Mouse (Mus musculus): ENCODE measurements around the gene Fam47e. TPM values are rescaled to one million over a fixed set of nuclear protein-coding genes. Genes with fewer than 3 reads are reported as not detected.

The Fam47e gene
- polyA plus RNA-seq, 1 experiment from 2014 or later = not detected

- Histone ChIP-seq H3K4me3 (replicated peaks) (no peak overlapping the region), H3K9ac (no peak overlapping the region), H3K27ac (no peak overlapping the region), H3K36me3 (no peaks in the 10 kb centered on the region), H3K4me2 (no peak overlapping the region), H3K27me3 (0 out of 2 replicates have a peak, but pooled peaks cover 4% of the 10 kb centered on the region), H3K4me1 (peaks cover 25% of the 10 kb centered on the region; the same call in 1 of the 2 replicates), H3K9me3 (replicated peaks) (no peaks in the 10 kb centered on the region)
- WGBS = 84% methylated on average over 5 of the region's 5 CpGs
- ATAC-seq (replicated peaks; ENCODE audit: low FRiP score) = no peak
These were observed 52.8 kb downstream of the Fam47e start for GRCm38 (mm10) chr5:92607492-92608229.

- no peaks in the 10 kb centered on the region for H3K9me3 ChIP-seq (replicated peaks)
- ATAC-seq (replicated peaks; ENCODE audit: low FRiP score) = 0 out of 2 replicates have a peak, but pooled peaks have one; percentile 60
- no peak overlapping the region for H3K4me2 ChIP-seq
- no peak overlapping the region for H3K4me3 ChIP-seq (replicated peaks)
- H3K27me3 ChIP-seq = no peaks in the 10 kb centered on the region
- no peaks in the 10 kb centered on the region for H3K4me1 ChIP-seq
- H3K9ac ChIP-seq = no peak overlapping the region
- H3K27ac ChIP-seq = no peak overlapping the region
- H3K36me3 ChIP-seq = no peaks in the 10 kb centered on the region
- WGBS = 81% methylated on average over 4 of the region's 4 CpGs
These were observed 57.9 kb downstream of the Fam47e start for GRCm38 (mm10) chr5:92612756-92613155.

- Histone ChIP-seq H3K9me3 (replicated peaks) (no peaks in the 10 kb centered on the region), H3K4me3 (replicated peaks) (no peak overlapping the region), H3K4me2 (no peak overlapping the region), H3K4me1 (no peaks in the 10 kb centered on the region), H3K9ac (no peak overlapping the region), H3K27ac (no peak overlapping the region), H3K36me3 (no peaks in the 10 kb centered on the region), H3K27me3 (no peaks in the 10 kb centered on the region)
- no peak for ATAC-seq (replicated peaks; ENCODE audit: low FRiP score)
- WGBS = 69% methylated on average over 5 of the region's 5 CpGs
These were observed 67.0 kb downstream of the Fam47e start for GRCm38 (mm10) chr5:92621883-92622282.

GRCm38 (mm10) chr5:92627896-92628295 lies 73.0 kb downstream of the Fam47e start:
- no peaks in the 10 kb centered on the region for H3K9me3 ChIP-seq (replicated peaks)
- no peak overlapping the region for H3K9ac ChIP-seq
- H3K27me3 ChIP-seq = no peaks in the 10 kb centered on the region
- 83% methylated on average over 7 of the region's 7 CpGs for WGBS
- H3K4me1 ChIP-seq = no peaks in the 10 kb centered on the region
- ATAC-seq (replicated peaks; ENCODE audit: low FRiP score) = no peak
- no peak overlapping the region for H3K4me2 ChIP-seq
- H3K36me3 ChIP-seq = no peaks in the 10 kb centered on the region
- no peak overlapping the region for H3K27ac ChIP-seq
- no peak overlapping the region for H3K4me3 ChIP-seq (replicated peaks)

- ATAC-seq (replicated peaks; ENCODE audit: low FRiP score) = no peak
- H3K4me2 ChIP-seq = no peak overlapping the region
- WGBS = 71% methylated on average over 4 of the region's 4 CpGs
- no peak overlapping the region for H3K9ac ChIP-seq
- H3K4me3 ChIP-seq (replicated peaks) = no peak overlapping the region
- H3K9me3 ChIP-seq (replicated peaks) = no peaks in the 10 kb centered on the region
- no peaks in the 10 kb centered on the region for H3K36me3 ChIP-seq
- H3K4me1 ChIP-seq = no peaks in the 10 kb centered on the region
- H3K27me3 ChIP-seq = no peaks in the 10 kb centered on the region
- no peak overlapping the region for H3K27ac ChIP-seq
These were observed 78.7 kb downstream of the Fam47e start for GRCm38 (mm10) chr5:92633526-92633925.

GRCm38 (mm10) chr5:92634916-92635315 lies 80.0 kb downstream of the Fam47e start:
- Histone ChIP-seq H3K27ac (no peak overlapping the region), H3K4me2 (no peak overlapping the region), H3K36me3 (no peaks in the 10 kb centered on the region), H3K4me3 (replicated peaks) (no peak overlapping the region), H3K27me3 (no peaks in the 10 kb centered on the region), H3K9ac (no peak overlapping the region), H3K4me1 (no peaks in the 10 kb centered on the region), H3K9me3 (replicated peaks) (no peaks in the 10 kb centered on the region)
- no peak for ATAC-seq (replicated peaks; ENCODE audit: low FRiP score)
- 73% methylated on average over 3 of the region's 3 CpGs for WGBS

- no peaks in the 10 kb centered on the region for H3K4me1 ChIP-seq
- no peaks in the 10 kb centered on the region for H3K27me3 ChIP-seq
- no peaks in the 10 kb centered on the region for H3K9me3 ChIP-seq (replicated peaks)
- 73% methylated on average over 5 of the region's 5 CpGs for WGBS
- ATAC-seq (replicated peaks; ENCODE audit: low FRiP score) = no peak
- H3K9ac ChIP-seq = no peak overlapping the region
- no peaks in the 10 kb centered on the region for H3K36me3 ChIP-seq
- H3K4me3 ChIP-seq (replicated peaks) = no peak overlapping the region
- H3K27ac ChIP-seq = no peak overlapping the region
- H3K4me2 ChIP-seq = no peak overlapping the region
These were observed 81.0 kb downstream of the Fam47e start for GRCm38 (mm10) chr5:92635891-92636290.

GRCm38 (mm10) chr5:92640861-92641260 lies 86.0 kb downstream of the Fam47e start:
- ATAC-seq (replicated peaks; ENCODE audit: low FRiP score) = no peak
- Histone ChIP-seq H3K4me3 (replicated peaks) (no peak overlapping the region), H3K27me3 (no peaks in the 10 kb centered on the region), H3K9me3 (replicated peaks) (no peaks in the 10 kb centered on the region), H3K9ac (no peak overlapping the region), H3K4me1 (no peaks in the 10 kb centered on the region), H3K4me2 (no peak overlapping the region), H3K36me3 (no peaks in the 10 kb centered on the region), H3K27ac (no peak overlapping the region)
- 87% methylated on average over 3 of the region's 3 CpGs for WGBS

Other genes starting within 250 kb of the Fam47e start
- gene Sdad1, start 244.6 kb upstream of the Fam47e start, polyA plus RNA-seq (2015; fragmentation: Nextera tagmentation; extraction: Ambion mirVana) = 45.7 and 47.9 TPM in 2 replicates
- not detected in 2 replicates for gene Cxcl9, start 227.0 kb upstream of the Fam47e start, polyA plus RNA-seq (2015; fragmentation: Nextera tagmentation; extraction: Ambion mirVana)
- gene Art3, start 223.2 kb upstream of the Fam47e start, polyA plus RNA-seq (2015; fragmentation: Nextera tagmentation; extraction: Ambion mirVana) = 3.0 and 3.9 TPM in 2 replicates
- gene Cxcl10, start 206.2 kb upstream of the Fam47e start, polyA plus RNA-seq (2015; fragmentation: Nextera tagmentation; extraction: Ambion mirVana) = 0.72 and 1.4 TPM in 2 replicates
- 54.1 and 55.1 TPM in 2 replicates for gene Nup54, start 119.8 kb upstream of the Fam47e start, polyA plus RNA-seq (2015; fragmentation: Nextera tagmentation; extraction: Ambion mirVana)
- gene Scarb2, start 48.2 kb upstream of the Fam47e start, polyA plus RNA-seq (2015; fragmentation: Nextera tagmentation; extraction: Ambion mirVana) = 9.1 and 9.7 TPM in 2 replicates
- 30.7 and 33.5 TPM in 2 replicates for gene Stbd1, start 48.0 kb downstream of the Fam47e start, polyA plus RNA-seq (2015; fragmentation: Nextera tagmentation; extraction: Ambion mirVana)
- 0.94 and 0.97 TPM in 2 replicates for gene Ccdc158, start 120.2 kb downstream of the Fam47e start, polyA plus RNA-seq (2015; fragmentation: Nextera tagmentation; extraction: Ambion mirVana)
- 7.9 and 8.1 TPM in 2 replicates for gene Shroom3, start 128.4 kb downstream of the Fam47e start, polyA plus RNA-seq (2015; fragmentation: Nextera tagmentation; extraction: Ambion mirVana)

All from kidney, embryonic 15.5 days (tissue).